Mouse (Mus musculus) lung, postnatal 25 days (tissue): ENCODE measurements at regions not wholly inside any gene's neighbourhood (a gene's known extent, or its start where the extent isn't known, plus 50 kb on each side); places are given as distances from the start of the nearest gene placed in this dataset.

Experiments
- DNase-seq: peaks from one replicate; pipeline ENCODE4 v3.0.0; 2022; ENCODE audit warnings: low spot score

DNA sequence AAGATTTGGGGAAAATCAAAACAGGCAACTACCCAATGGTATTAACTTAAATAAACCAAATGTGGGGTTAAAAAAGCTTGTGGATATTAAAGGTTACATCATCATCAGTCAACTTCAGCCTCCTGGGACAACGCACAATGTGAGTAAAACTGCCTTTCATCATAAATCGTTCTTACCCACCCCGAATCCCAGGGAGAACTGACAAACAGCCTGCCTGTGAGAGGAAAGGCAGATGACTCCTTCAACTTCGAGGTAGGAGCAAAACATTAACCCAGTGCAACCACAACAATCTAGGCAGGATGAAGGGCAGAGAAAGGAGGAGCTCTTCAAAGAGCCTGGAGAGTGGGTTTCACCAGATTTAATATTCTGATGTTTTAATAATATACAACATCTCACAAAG is 135.3 kb upstream of the Gm37988 start:
- no peak for DNase-seq

DNA sequence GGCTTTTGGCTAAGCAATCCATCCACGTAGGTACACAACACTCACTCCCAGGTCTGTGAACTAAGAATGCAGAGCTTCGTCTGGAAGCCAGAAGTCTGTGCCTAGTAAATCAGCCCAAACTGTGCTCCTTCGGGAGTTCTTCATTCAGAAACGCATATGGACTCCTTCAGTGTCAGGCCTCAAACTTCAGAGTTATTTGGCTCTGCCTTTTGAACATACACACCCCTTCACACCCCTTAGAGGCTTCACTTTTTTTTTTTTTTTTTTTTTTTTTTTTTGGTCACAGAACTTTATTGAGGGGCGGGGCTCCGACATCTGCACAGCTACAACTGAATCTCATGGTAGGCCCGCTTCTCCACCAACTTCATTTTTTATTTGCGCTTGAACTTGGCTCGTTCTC is 120.1 kb upstream of the Gm37988 start:
- no peak for DNase-seq

DNA sequence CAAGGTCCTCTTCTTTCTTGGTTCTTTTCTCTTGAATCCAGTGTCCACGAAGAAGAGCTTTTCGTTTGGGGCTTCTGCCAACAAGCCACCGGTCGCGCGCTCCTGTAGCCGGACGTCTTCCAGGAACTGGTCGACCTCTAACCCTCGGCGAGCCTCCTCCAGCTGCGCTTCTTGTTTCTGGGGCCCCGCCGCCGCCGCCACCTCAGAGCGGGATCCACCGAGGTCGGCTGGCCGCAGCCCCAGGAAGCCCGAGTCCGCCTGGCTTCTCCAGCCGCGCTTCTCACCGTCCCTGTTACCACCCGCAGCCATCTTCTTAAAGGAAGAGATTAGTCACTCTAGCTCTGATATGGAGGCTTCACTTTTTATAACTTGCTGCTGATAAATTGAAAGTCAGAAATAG is 118.6 kb upstream of the Gm37988 start:
- no peak for DNase-seq

DNA sequence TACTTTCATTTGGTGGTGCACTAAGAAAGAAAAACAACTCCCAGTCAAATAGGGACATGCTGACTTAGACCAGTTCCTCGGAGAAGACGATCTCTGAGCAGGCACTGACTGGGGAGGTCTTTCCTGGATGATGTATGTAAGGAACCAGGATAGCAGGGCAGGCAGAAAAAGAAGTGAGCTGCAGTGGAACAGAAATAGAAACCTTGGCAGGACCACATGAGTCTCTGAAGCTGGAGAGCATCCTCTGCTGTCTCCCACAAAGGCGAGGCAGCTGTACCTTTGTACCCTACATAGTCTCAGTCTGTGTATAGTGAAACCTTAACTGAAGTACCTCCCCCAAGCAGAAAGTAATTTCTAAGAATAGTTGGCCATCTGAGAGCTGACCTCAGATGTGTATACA is 104.4 kb upstream of the Gm37988 start:
- DNase-seq, result no peak

DNA sequence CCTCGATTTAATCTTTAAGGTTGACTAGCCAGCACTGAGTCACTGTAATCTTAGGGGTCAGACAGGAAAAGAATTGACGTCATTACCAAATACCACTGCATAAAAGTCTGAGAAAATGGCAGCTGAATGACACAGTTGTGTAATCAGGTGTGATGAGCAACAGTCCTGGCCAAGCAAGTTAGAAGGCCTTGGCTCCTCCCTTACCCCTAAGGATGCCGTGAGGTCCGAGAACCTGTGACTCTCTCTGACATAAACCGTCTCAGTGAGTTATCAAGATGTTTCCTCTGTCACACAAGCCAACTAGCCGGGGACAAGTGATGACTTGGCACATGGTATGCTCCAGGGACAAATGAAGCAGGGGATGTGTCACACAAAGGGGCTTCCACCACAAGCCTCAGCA is 101.5 kb upstream of the Gm37988 start:
- DNase-seq, result no peak

DNA sequence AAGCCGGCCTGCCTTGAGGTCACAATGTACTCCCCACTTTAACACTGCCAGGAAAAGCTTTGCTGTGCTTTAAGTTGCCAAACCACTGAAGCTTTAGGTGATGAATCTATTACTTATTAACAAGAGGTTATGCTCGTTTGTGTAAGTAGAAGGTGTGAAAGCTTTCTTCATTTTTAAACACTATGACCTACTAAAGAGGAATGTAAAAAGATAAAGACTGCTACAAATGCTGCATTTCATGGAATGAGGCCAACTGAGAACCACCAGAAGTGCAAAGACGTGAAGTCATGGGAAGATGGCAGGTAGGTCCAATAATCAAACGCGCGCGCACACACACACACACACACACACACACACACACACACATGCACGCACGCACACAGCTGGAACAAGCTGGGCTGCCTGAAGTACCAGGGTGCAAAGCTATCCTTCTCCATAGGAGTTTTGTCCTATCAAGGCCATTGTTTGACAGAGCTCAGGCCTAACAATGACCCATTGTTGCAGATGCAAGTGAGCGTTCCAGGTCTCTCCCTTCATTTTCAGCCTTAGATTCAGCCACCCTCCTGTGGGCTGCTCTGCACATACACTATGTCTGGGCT is 85.3 kb upstream of the Gm37988 start:
- no peak for DNase-seq
